Mouse (Mus musculus): ENCODE data around the gene BC003965. TPM values are rescaled to one million over a fixed set of nuclear protein-coding genes. Genes with fewer than 3 reads are reported as not detected.

The BC003965 gene
- total RNA-seq (2014; rRNA removed) (16.8 and 17.9 TPM in 2 replicates), polyA plus RNA-seq (2015; fragmentation: Nextera tagmentation; extraction: Ambion mirVana) (30.2 and 30.3 TPM in 2 replicates)

GRCm38 (mm10) chr17:25184129-25184691, at the start of gene BC003965:
TSS of gene BC003965 (plus strand) at chr17:25184554.
- peak within 1 kb of the TSS; percentile 85 for H3K4me3 ChIP-seq (ENCODE audit: low read depth, low read length)
- ATAC-seq (ENCODE audit: low FRiP score) = peak; percentile 87
- H3K27me3 ChIP-seq (ENCODE audit: insufficient read depth, low read length) = no peaks in the 10 kb centered on the region
- peak within 1 kb of the TSS; percentile 75 for H3K9ac ChIP-seq (replicated peaks; ENCODE audit: low read length, poor library complexity, severe bottlenecking)
- peak within 1 kb of the TSS; percentile 99 for H3K27ac ChIP-seq (ENCODE audit: low read depth, low read length)
- peak; percentile 99 for DNase-seq (ENCODE audit: low spot score)
- H3K4me2 ChIP-seq (ENCODE audit: low read depth, low read length, poor library complexity, severe bottlenecking) = peak within 1 kb of the TSS; percentile 94
- no peak for TF ChIP-seq CTCF (IDR thresholded peaks at IDR 0.05)
- under 1% methylated on average over 50 of the region's 50 CpGs for WGBS
- peaks cover 5% of the 10 kb centered on the region for H3K4me1 ChIP-seq (ENCODE audit: insufficient read depth, low read length)
- H3K36me3 ChIP-seq (ENCODE audit: insufficient read depth, low read length) = no peaks in the 10 kb centered on the region
- no peaks in the 10 kb centered on the region for H3K9me3 ChIP-seq (ENCODE audit: low read length)

- Histone ChIP-seq H3K9me3 (ENCODE audit: low read length) (no peaks in the 10 kb centered on the region), H3K4me1 (ENCODE audit: insufficient read depth, low read length) (peaks cover 7% of the 10 kb centered on the region; the same call in 1 of the 2 replicates), H3K36me3 (ENCODE audit: insufficient read depth, low read length) (no peaks in the 10 kb centered on the region; the same call in 1 of the 2 replicates), H3K9ac (replicated peaks; ENCODE audit: low read length, poor library complexity, severe bottlenecking) (no peak overlapping the region), H3K4me3 (ENCODE audit: low read depth, low read length) (no peak overlapping the region), H3K27me3 (ENCODE audit: insufficient read depth, low read length) (no peaks in the 10 kb centered on the region), H3K27ac (ENCODE audit: low read depth, low read length) (no peak overlapping the region), H3K4me2 (ENCODE audit: low read depth, low read length, poor library complexity, severe bottlenecking) (no peak overlapping the region)
- DNase-seq (ENCODE audit: low spot score) (no peak), ATAC-seq (ENCODE audit: low FRiP score) (no peak)
- 93% methylated on average over 6 of the region's 6 CpGs for WGBS
- TF ChIP-seq CTCF (IDR thresholded peaks at IDR 0.05) = no peak
These were observed 48.7 kb upstream of the BC003965 start for GRCm38 (mm10) chr17:25135622-25136021.

- no peak for ATAC-seq (ENCODE audit: low FRiP score)
- 96% methylated on average over 1 of the region's 1 CpGs for WGBS
These were observed 45.6 kb upstream of the BC003965 start for GRCm38 (mm10) chr17:25138803-25139202.

GRCm38 (mm10) chr17:25139960-25140359, 44.4 kb upstream of the BC003965 start:
- ATAC-seq (ENCODE audit: low FRiP score) (no peak), DNase-seq (ENCODE audit: low spot score) (no peak)
- H3K4me3 ChIP-seq (ENCODE audit: low read depth, low read length) = no peak overlapping the region
- no peak overlapping the region for H3K9ac ChIP-seq (replicated peaks; ENCODE audit: low read length, poor library complexity, severe bottlenecking)
- H3K4me1 ChIP-seq (ENCODE audit: insufficient read depth, low read length) = no peaks in the 10 kb centered on the region
- 70% methylated on average over 4 of the region's 4 CpGs for WGBS
- H3K27ac ChIP-seq (ENCODE audit: low read depth, low read length) = no peak overlapping the region
- H3K9me3 ChIP-seq (ENCODE audit: low read length) = no peaks in the 10 kb centered on the region
- peak; percentile 49 for TF ChIP-seq CTCF (IDR thresholded peaks at IDR 0.05)
- H3K36me3 ChIP-seq (ENCODE audit: insufficient read depth, low read length) = peaks cover 6% of the 10 kb centered on the region; the same call in 1 of the 2 replicates
- H3K4me2 ChIP-seq (ENCODE audit: low read depth, low read length, poor library complexity, severe bottlenecking) = no peak overlapping the region
- H3K27me3 ChIP-seq (ENCODE audit: insufficient read depth, low read length) = no peaks in the 10 kb centered on the region

More at GRCm38 (mm10) chr17:25138803-25139202, 45.6 kb upstream of the BC003965 start:
- H3K4me3 ChIP-seq (ENCODE audit: low read depth, low read length) = no peak overlapping the region
- no peak overlapping the region for H3K27ac ChIP-seq (ENCODE audit: low read depth, low read length)
- H3K4me2 ChIP-seq (ENCODE audit: low read depth, low read length, poor library complexity, severe bottlenecking) = no peak overlapping the region
- H3K27me3 ChIP-seq (ENCODE audit: insufficient read depth, low read length) = no peaks in the 10 kb centered on the region
- H3K9me3 ChIP-seq (ENCODE audit: low read length) = no peaks in the 10 kb centered on the region
- no peaks in the 10 kb centered on the region; the same call in 1 of the 2 replicates for H3K36me3 ChIP-seq (ENCODE audit: insufficient read depth, low read length)
- no peak for DNase-seq (ENCODE audit: low spot score)
- no peak overlapping the region for H3K9ac ChIP-seq (replicated peaks; ENCODE audit: low read length, poor library complexity, severe bottlenecking)
- H3K4me1 ChIP-seq (ENCODE audit: insufficient read depth, low read length) = peaks cover 7% of the 10 kb centered on the region; the same call in 1 of the 2 replicates
- no peak for TF ChIP-seq CTCF (IDR thresholded peaks at IDR 0.05)

GRCm38 (mm10) chr17:25162161-25162560, 22.2 kb upstream of the BC003965 start, which contains the start of gene Ccdc154:
TSS of gene Ccdc154 (plus strand) at chr17:25162461.
- no peak within 1 kb of the TSS for H3K4me3 ChIP-seq (ENCODE audit: low read depth, low read length)
- no peaks in the 10 kb centered on the region for H3K4me1 ChIP-seq (ENCODE audit: insufficient read depth, low read length)
- H3K36me3 ChIP-seq (ENCODE audit: insufficient read depth, low read length) = peaks cover 32% of the 10 kb centered on the region
- DNase-seq (ENCODE audit: low spot score) (no peak), ATAC-seq (ENCODE audit: low FRiP score) (no peak)
- H3K9ac ChIP-seq (replicated peaks; ENCODE audit: low read length, poor library complexity, severe bottlenecking) = no peak within 1 kb of the TSS
- no peak for TF ChIP-seq CTCF (IDR thresholded peaks at IDR 0.05)
- H3K27ac ChIP-seq (ENCODE audit: low read depth, low read length) = no peak within 1 kb of the TSS
- H3K9me3 ChIP-seq (ENCODE audit: low read length) = no peaks in the 10 kb centered on the region
- H3K27me3 ChIP-seq (ENCODE audit: insufficient read depth, low read length) = no peaks in the 10 kb centered on the region
- 100% methylated on average over 1 of the region's 1 CpGs for whole genome bisulfite sequencing
- no peak within 1 kb of the TSS for H3K4me2 ChIP-seq (ENCODE audit: low read depth, low read length, poor library complexity, severe bottlenecking)

GRCm38 (mm10) chr17:25163387-25163786, 21.0 kb upstream of the BC003965 start:
- TF ChIP-seq CTCF (IDR thresholded peaks at IDR 0.05) = no peak
- no peak overlapping the region for H3K9ac ChIP-seq (replicated peaks; ENCODE audit: low read length, poor library complexity, severe bottlenecking)
- 75% methylated on average over 7 of the region's 7 CpGs for WGBS

More at GRCm38 (mm10) chr17:25163387-25163786, 21.0 kb upstream of the BC003965 start:
- DNase-seq (ENCODE audit: low spot score) (no peak), ATAC-seq (ENCODE audit: low FRiP score) (no peak)
- no peaks in the 10 kb centered on the region for H3K4me1 ChIP-seq (ENCODE audit: insufficient read depth, low read length)
- H3K36me3 ChIP-seq (ENCODE audit: insufficient read depth, low read length) = peaks cover 25% of the 10 kb centered on the region
- no peak overlapping the region for H3K4me3 ChIP-seq (ENCODE audit: low read depth, low read length)
- no peak overlapping the region for H3K27ac ChIP-seq (ENCODE audit: low read depth, low read length)
- H3K27me3 ChIP-seq (ENCODE audit: insufficient read depth, low read length) = no peaks in the 10 kb centered on the region
- H3K9me3 ChIP-seq (ENCODE audit: low read length) = no peaks in the 10 kb centered on the region
- no peak overlapping the region for H3K4me2 ChIP-seq (ENCODE audit: low read depth, low read length, poor library complexity, severe bottlenecking)
